In genomic region chr5:118606636-118607035, GRCm38 (mm10) we compare ENCODE assay signal across 9 mouse cellular contexts. TPM values are rescaled to one million over a fixed set of nuclear protein-coding genes. Genes with fewer than 3 reads are reported as not detected.
DNase-seq lines count a peak whose midpoint lies in the region; ATAC-seq and TF ChIP-seq lines count a peak whose summit lies in the region.
"Had no signal": no experiment of that assay in that cellular context is flagged by ENCODE, and none has a peak within 500 bp of the region (broad histone marks: within the 10 kb centered on the region; RNA-seq: fewer than 3 reads in every experiment).

No protein-coding gene starts in this region.

- WGBS in embryonic facial prominence, embryonic 14.5 days, result 59% methylated on average over 13 of the region's 13 CpGs
- 68% methylated on average over 13 of the region's 13 CpGs for WGBS in forebrain, embryonic 13.5 days

- peak; percentile 50; the same call in 1 of the 2 replicates for ATAC-seq in embryonic facial prominence, embryonic 14.5 days (ENCODE audit: low read depth)
- ATAC-seq in forebrain, embryonic 13.5 days, result no peak

- peak overlapping the region; percentile 80 for H3K27ac ChIP-seq in layer of hippocampus, adult 2 months
- H3K27ac ChIP-seq in embryonic facial prominence, embryonic 14.5 days (replicated peaks; ENCODE audit: low read depth, low read length), result no peak overlapping the region
- no peak overlapping the region for H3K27ac ChIP-seq in forebrain, embryonic 13.5 days

- no peak overlapping the region for H3K4me2 ChIP-seq in embryonic facial prominence, embryonic 14.5 days (ENCODE audit: low read depth, low read length)
- no peak overlapping the region for H3K4me2 ChIP-seq in forebrain, embryonic 13.5 days

- H3K9ac ChIP-seq in embryonic facial prominence, embryonic 14.5 days (ENCODE audit: low read depth, low read length), result no peak overlapping the region
- no peak overlapping the region for H3K9ac ChIP-seq in forebrain, embryonic 13.5 days

- H3K9me3 ChIP-seq in embryonic facial prominence, embryonic 14.5 days (ENCODE audit: control insufficient read depth, low read length), result no peaks in the 10 kb centered on the region
- no peaks in the 10 kb centered on the region for H3K9me3 ChIP-seq in megakaryocyte, embryonic 14.5 days
- no peaks in the 10 kb centered on the region for H3K9me3 ChIP-seq in forebrain, embryonic 13.5 days (replicated peaks)

- TF ChIP-seq CTCF in layer of hippocampus, adult 2 months (conservative IDR thresholded peaks at IDR 0.05), result no peak

- no peaks in the 10 kb centered on the region for H3K27me3 ChIP-seq in embryonic facial prominence, embryonic 14.5 days (replicated peaks; ENCODE audit: control insufficient read depth, insufficient read depth, low read length)
- no peaks in the 10 kb centered on the region for H3K27me3 ChIP-seq in megakaryocyte, embryonic 14.5 days (replicated peaks)
- no peaks in the 10 kb centered on the region for H3K27me3 ChIP-seq in forebrain, embryonic 13.5 days

- H3K36me3 ChIP-seq in embryonic facial prominence, embryonic 14.5 days (ENCODE audit: control insufficient read depth, insufficient read depth, low read length), result no peaks in the 10 kb centered on the region
- H3K36me3 ChIP-seq in megakaryocyte, embryonic 14.5 days (replicated peaks; ENCODE audit: low read length), result peaks cover 59% of the 10 kb centered on the region
- H3K36me3 ChIP-seq in forebrain, embryonic 13.5 days (ENCODE audit: poor library complexity, severe bottlenecking), result no peaks in the 10 kb centered on the region

- H3K4me1 ChIP-seq in embryonic facial prominence, embryonic 14.5 days (ENCODE audit: control insufficient read depth, insufficient read depth, low read length), result peaks cover 24% of the 10 kb centered on the region
- H3K4me1 ChIP-seq in megakaryocyte, embryonic 14.5 days, result peaks cover 80% of the 10 kb centered on the region
- H3K4me1 ChIP-seq in forebrain, embryonic 13.5 days, result peaks cover 67% of the 10 kb centered on the region

- no peak for DNase-seq in layer of hippocampus, adult 2 months (ENCODE audit: low spot score in 2 of 2)
- DNase-seq in layer of hippocampus, adult 11-12 months (ENCODE audit: low spot score), result no peak
- DNase-seq in cerebellum, adult 11 months, result peak; percentile 47
- DNase-seq in embryonic facial prominence, embryonic 14.5 days (ENCODE audit: low spot score), result no peak
- no peak for DNase-seq in frontal cortex, postnatal 36 days (ENCODE audit: low spot score in 2 of 2)
- no peak for DNase-seq in layer of hippocampus, postnatal 10 days (ENCODE audit: low spot score in 2 of 2)
- DNase-seq: thymus, adult 2 months had no signal

- H3K4me3 ChIP-seq in layer of hippocampus, adult 2 months, result no peak overlapping the region
- H3K4me3 ChIP-seq in embryonic facial prominence, embryonic 14.5 days (ENCODE audit: low read depth, low read length), result no peak overlapping the region
- peak overlapping the region; percentile 80 for H3K4me3 ChIP-seq in megakaryocyte, embryonic 14.5 days (replicated peaks)
- H3K4me3 ChIP-seq in forebrain, embryonic 13.5 days, result no peak overlapping the region

RNA-seq across cellular contexts. Expression of gene Med13l, which starts 46.2 kb away (rescaled TPM):
- total RNA-seq in layer of hippocampus, adult 2 months (2021), result 100 to 1,000 TPM; 121 to 128 TPM
- 15.7 and 16.5 TPM in 2 replicates for polyA plus RNA-seq in embryonic facial prominence, embryonic 14.5 days (2014; fragmentation: Nextera tagmentation; extraction: Ambion mirVana)
- polyA plus RNA-seq in megakaryocyte, embryonic 14.5 days (2012; ENCODE audit: insufficient read depth, low replicate concordance), result 3.6 and 10.3 TPM in 2 replicates
- 17.8 and 18.6 TPM in 2 replicates for polyA plus RNA-seq in forebrain, embryonic 13.5 days (2015; fragmentation: Nextera tagmentation; extraction: Ambion mirVana)
- 10 to 100 TPM; 63.1 to 64.4 TPM for total RNA-seq in layer of hippocampus, postnatal 10 days (2021)
